Mouse (Mus musculus): Measurements from ENCODE around the gene Slc8b1. TPM values are rescaled to one million over a fixed set of nuclear protein-coding genes. Genes with fewer than 3 reads are reported as not detected.
A peak's percentile ranks its signal among the peaks of the same experiment; 100 is the strongest.

The Slc8b1 gene
- 2.4 and 2.9 TPM in 2 replicates for polyA plus RNA-seq (2015; fragmentation: Nextera tagmentation; extraction: Ambion mirVana)

DNA sequence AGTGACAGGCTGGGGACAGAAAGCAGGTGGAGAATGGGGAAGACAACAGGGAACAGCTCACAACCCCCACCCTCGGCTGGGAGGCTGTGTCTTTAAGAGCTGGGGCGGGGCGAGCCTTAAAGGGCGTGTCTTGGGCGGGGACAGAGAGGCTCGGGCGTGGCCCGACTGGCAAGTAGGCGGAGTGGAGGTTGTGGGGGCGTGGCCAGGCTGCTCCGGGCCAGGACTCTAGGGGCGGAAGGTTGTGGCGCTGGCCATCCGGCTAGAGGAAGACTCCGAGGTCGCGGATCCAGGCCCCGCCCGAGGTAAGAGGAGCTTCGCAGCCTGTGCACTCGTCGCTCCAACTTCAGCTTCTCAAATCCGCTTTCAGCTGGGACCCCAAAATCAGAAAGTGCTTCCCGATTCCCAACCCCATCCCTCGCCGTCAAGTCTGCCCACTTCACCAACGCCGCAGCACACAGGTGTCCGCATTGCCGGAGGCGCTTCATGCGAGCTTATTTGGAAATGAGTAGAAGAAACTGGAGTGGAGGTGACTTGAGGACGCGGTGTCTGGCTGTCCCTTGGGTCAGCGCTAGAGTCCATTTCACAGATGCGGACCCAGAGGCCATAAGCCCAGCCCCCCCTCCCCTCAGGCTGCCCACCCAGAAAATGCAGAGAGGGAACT is at the start of gene Slc8b1:
TSS of gene Slc8b1 (plus strand) at position 187 of the 661 bp plus-strand sequence.
- Histone ChIP-seq H3K9ac (peak within 1 kb of the TSS; percentile 40), H3K9me3 (no peaks in the 10 kb centered on the region), H3K4me2 (peak within 1 kb of the TSS; percentile 88), H3K27me3 (peaks cover 6% of the 10 kb centered on the region), H3K4me1 (replicated peaks) (peaks cover 35% of the 10 kb centered on the region), H3K27ac (replicated peaks) (no peak within 1 kb of the TSS), H3K36me3 (no peaks in the 10 kb centered on the region), H3K4me3 (peak within 1 kb of the TSS; percentile 47)
- WGBS, result under 1% methylated on average over 36 of the region's 36 CpGs
- ATAC-seq (ENCODE audit: low FRiP score, low read depth), result peak; percentile 84

DNA sequence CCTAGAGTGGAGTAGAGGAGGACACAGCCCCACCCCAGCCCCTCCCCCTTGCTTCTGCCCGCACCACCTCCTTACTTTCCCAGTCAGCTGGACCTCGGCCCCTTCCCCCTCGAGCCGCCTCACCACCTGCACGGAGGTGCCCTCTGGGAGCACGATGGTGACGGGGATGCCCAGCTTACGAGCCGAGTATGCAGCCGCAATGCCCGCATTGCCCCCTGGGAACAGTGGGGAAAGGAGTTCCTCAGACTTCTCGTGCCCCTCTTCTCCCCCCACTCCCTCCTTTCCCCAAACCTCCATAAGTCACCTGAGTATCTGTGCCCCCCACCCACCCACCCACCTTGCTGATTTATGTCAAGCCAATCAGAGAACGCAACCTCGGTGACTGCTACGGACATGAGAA is 49.1 kb upstream of the Slc8b1 start:
- 74% methylated on average over 15 of the region's 15 CpGs for WGBS
- H3K4me3 ChIP-seq, result no peak overlapping the region
- H3K4me2 ChIP-seq, result no peak overlapping the region
- no peak for ATAC-seq (ENCODE audit: low FRiP score, low read depth)
- H3K36me3 ChIP-seq, result no peaks in the 10 kb centered on the region
- no peaks in the 10 kb centered on the region for H3K27me3 ChIP-seq
- no peaks in the 10 kb centered on the region for H3K9me3 ChIP-seq
- 0 out of 2 replicates have a peak, but pooled peaks cover 3% of the 10 kb centered on the region for H3K4me1 ChIP-seq (replicated peaks)
- no peak overlapping the region for H3K27ac ChIP-seq (replicated peaks)
- H3K9ac ChIP-seq, result no peak overlapping the region

DNA sequence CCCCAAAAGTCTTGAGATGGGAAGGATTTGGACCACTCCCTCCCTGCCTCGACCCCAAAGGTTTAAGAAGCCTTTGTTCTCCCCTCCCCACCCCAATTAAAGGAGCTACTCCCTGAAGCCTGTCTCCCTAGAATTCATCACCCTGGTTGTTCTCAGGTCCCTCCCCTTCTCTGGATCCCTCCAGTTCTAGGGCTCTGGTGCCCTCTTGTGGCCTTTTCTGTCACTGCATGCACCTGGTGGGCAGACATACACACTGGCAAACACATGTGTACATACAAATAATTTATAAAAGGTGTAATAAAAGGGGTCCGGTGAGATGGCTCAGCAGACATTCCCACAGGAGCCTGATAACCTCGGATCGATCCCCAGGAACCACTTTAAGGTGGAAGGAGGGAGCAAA is 46.6 kb upstream of the Slc8b1 start:
- Histone ChIP-seq H3K9ac (no peak overlapping the region), H3K36me3 (no peaks in the 10 kb centered on the region), H3K27ac (replicated peaks) (no peak overlapping the region), H3K4me3 (no peak overlapping the region), H3K27me3 (no peaks in the 10 kb centered on the region), H3K4me1 (replicated peaks) (0 out of 2 replicates have a peak, but pooled peaks cover 3% of the 10 kb centered on the region), H3K9me3 (no peaks in the 10 kb centered on the region), H3K4me2 (no peak overlapping the region)
- 78% methylated on average over 4 of the region's 4 CpGs for WGBS
- ATAC-seq (ENCODE audit: low FRiP score, low read depth), result no peak

DNA sequence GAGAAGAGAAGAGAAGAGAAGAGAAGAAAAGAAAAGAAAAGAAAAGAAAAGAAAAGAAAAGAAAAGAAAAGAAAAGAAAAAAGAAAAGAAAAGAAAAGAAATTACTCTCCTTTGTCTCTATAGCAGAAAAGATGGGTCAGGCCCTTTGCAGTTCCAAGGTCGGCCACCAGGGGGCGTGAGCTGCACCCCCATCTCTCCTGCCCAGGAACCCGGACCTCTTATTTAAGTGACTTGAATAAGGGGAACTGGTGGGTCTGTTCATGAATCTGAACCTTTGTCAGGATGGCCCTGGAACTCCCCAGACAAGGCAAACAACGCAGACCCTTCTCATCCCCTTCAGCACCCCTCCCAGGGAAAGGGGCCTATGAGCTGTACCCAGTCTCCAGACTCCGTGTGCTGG is 45.9 kb upstream of the Slc8b1 start:
- Histone ChIP-seq H3K9me3 (no peaks in the 10 kb centered on the region), H3K27me3 (no peaks in the 10 kb centered on the region), H3K4me1 (replicated peaks) (0 out of 2 replicates have a peak, but pooled peaks cover 3% of the 10 kb centered on the region), H3K4me2 (no peak overlapping the region), H3K36me3 (no peaks in the 10 kb centered on the region), H3K9ac (no peak overlapping the region), H3K27ac (replicated peaks) (no peak overlapping the region), H3K4me3 (no peak overlapping the region)
- 38% methylated on average over 5 of the region's 5 CpGs for WGBS
- ATAC-seq (ENCODE audit: low FRiP score, low read depth), result no peak

DNA sequence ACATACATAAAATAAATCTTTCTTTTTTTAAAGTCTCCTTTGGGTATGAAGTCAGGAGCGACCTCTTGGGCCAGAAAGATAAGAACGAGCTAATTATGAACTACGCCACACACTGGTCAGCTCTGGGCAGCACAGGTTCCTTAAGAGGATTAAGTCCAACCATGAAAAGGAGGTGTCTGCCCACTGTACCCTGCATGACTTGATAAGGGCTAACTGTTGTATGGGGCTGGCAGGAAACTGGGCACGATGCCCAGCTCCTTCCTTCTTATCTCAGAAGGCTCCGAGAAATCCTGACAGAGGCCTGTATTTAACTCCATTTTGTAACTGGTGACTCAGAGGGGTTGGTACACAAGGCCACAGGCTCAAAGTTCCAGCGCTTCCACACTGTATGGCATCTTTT is 45.1 kb upstream of the Slc8b1 start:
- Histone ChIP-seq H3K4me3 (no peak overlapping the region), H3K9me3 (no peaks in the 10 kb centered on the region), H3K4me1 (replicated peaks) (0 out of 2 replicates have a peak, but pooled peaks cover 3% of the 10 kb centered on the region), H3K27me3 (no peaks in the 10 kb centered on the region), H3K9ac (no peak overlapping the region), H3K36me3 (no peaks in the 10 kb centered on the region), H3K27ac (replicated peaks) (no peak overlapping the region), H3K4me2 (no peak overlapping the region)
- ATAC-seq (ENCODE audit: low FRiP score, low read depth), result no peak
- WGBS, result 82% methylated on average over 6 of the region's 6 CpGs

DNA sequence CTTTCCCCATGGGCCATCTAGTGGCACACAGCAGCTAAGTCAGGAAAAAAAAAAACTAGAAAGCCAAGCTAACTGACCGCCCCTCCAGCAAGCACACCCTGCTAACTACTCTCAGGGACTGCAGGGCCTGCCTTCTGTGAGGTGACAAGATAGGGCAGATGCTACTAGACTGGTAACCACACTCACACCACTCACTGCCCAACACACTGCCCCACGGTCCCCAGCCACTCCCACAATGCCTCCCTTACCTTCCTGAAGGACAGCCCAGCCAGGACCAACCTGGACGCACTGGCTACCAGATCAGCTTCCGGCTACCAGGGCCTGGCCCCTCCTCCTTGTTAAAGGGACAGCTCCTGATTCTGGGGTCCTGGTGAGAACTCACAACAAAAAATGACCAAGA is 43.9 kb upstream of the Slc8b1 start:
- Histone ChIP-seq H3K9me3 (no peaks in the 10 kb centered on the region), H3K27me3 (no peaks in the 10 kb centered on the region), H3K36me3 (no peaks in the 10 kb centered on the region), H3K4me1 (replicated peaks) (0 out of 2 replicates have a peak, but pooled peaks cover 3% of the 10 kb centered on the region), H3K4me2 (peak overlapping the region; percentile 43), H3K4me3 (peak overlapping the region; percentile 32), H3K27ac (replicated peaks) (no peak overlapping the region), H3K9ac (peak overlapping the region; percentile 19; the same call in 1 of the 2 replicates)
- 10% methylated on average over 4 of the region's 4 CpGs for WGBS
- no peak for ATAC-seq (ENCODE audit: low FRiP score, low read depth)

DNA sequence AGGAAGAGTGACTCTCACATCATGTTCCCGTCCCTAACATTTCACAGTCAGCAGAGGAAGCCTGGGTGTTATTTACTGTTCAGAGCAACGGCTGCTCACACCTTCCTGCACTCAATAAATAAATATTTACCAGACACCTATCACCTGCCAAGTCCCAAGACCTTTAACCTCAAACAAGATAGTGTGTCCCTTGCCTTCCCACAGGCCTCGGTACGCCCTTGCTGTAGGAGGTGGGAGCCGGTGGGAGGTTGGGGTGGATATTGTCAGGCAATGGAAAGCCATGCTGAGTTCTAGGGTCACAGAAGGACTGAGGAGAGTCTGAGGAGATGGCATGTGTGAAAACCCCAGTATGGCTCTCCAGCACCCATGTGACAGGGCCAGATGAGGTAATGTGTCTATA is 42.6 kb upstream of the Slc8b1 start:
- 90% methylated on average over 5 of the region's 5 CpGs for WGBS

DNA sequence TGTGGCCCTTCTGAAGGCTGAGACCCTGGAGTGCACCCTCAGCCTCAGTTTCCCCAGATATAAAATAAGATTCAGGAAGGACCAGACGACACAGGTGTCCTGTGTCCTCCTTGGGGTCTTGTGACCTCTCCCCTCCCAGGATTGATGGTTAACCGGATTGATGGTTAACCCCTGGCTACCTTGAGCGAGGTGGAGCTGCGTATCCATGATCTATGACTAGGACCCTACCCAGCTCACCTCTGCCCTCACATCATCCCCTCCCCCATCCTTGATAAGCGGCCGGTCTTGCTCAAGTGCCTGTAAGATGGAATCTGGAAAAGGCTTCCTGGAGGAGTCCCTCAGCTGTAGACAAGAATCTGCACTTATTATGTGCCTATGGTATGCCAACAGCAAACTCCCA is 42.1 kb upstream of the Slc8b1 start:
- no peaks in the 10 kb centered on the region for H3K9me3 ChIP-seq
- ATAC-seq (ENCODE audit: low FRiP score, low read depth), result no peak
- H3K27ac ChIP-seq (replicated peaks), result no peak overlapping the region
- no peaks in the 10 kb centered on the region for H3K36me3 ChIP-seq
- H3K4me1 ChIP-seq (replicated peaks), result 0 out of 2 replicates have a peak, but pooled peaks cover 3% of the 10 kb centered on the region
- no peak overlapping the region for H3K9ac ChIP-seq
- H3K4me2 ChIP-seq, result no peak overlapping the region
- H3K4me3 ChIP-seq, result no peak overlapping the region
- no peaks in the 10 kb centered on the region for H3K27me3 ChIP-seq
- WGBS, result 88% methylated on average over 6 of the region's 6 CpGs

More for the DNA sequence above, 42.6 kb upstream of the Slc8b1 start:
- no peak for ATAC-seq (ENCODE audit: low FRiP score, low read depth)
- no peaks in the 10 kb centered on the region for H3K9me3 ChIP-seq
- H3K4me2 ChIP-seq, result no peak overlapping the region
- H3K36me3 ChIP-seq, result no peaks in the 10 kb centered on the region
- H3K9ac ChIP-seq, result no peak overlapping the region
- no peaks in the 10 kb centered on the region for H3K27me3 ChIP-seq
- H3K27ac ChIP-seq (replicated peaks), result no peak overlapping the region
- no peak overlapping the region for H3K4me3 ChIP-seq
- 0 out of 2 replicates have a peak, but pooled peaks cover 3% of the 10 kb centered on the region for H3K4me1 ChIP-seq (replicated peaks)

DNA sequence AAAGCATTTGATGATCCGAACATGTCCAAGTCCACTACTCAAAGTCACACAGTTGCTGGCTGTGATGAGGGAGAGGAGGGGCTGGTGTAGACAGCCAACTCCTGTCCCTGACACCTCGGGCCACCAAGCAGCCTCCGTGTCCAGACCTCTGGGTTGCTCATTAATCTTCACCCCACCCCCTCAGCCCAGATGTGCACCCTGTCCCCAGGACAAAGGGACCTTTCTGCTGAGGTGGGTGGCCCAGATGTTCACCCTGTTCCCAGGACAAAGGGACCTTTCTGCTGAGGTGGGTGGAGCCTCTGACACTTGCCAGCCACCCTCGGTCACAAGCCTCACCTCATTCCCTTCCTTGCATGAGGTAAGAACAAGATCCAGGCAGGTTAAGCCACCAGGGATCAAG is 39.4 kb upstream of the Slc8b1 start:
- no peaks in the 10 kb centered on the region for H3K9me3 ChIP-seq

DNA sequence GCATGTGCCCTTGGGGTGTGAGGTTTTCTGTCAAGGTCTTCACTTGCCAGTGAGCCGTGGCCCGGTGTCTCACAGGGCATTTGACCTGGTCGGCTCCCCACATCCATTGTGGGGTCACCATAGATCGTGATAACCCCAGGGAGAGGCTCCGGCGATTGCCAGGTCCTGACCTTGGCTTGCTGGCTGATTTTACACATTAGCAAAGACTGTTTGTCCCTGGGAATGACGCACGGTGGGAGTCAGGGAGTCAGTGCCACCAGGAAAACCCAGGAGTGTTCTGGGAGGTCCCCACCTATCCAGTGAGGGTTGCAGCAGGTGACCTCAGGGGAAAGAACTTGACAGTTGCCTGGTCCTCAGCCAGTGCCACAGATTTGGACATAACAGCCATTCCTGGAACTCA is 38.2 kb upstream of the Slc8b1 start, which contains the start of gene Sdsl:
TSS of gene Sdsl (minus strand) at position 41 of the 400 bp plus-strand sequence.
- no peak for ATAC-seq (ENCODE audit: low FRiP score, low read depth)
- H3K9ac ChIP-seq, result no peak within 1 kb of the TSS
- 0 out of 2 replicates have a peak, but pooled peaks cover 3% of the 10 kb centered on the region for H3K27me3 ChIP-seq
- H3K4me3 ChIP-seq, result no peak within 1 kb of the TSS
- no peak within 1 kb of the TSS for H3K4me2 ChIP-seq
- H3K27ac ChIP-seq (replicated peaks), result no peak within 1 kb of the TSS
- 83% methylated on average over 8 of the region's 8 CpGs for WGBS
- no peaks in the 10 kb centered on the region for H3K36me3 ChIP-seq
- no peaks in the 10 kb centered on the region for H3K4me1 ChIP-seq (replicated peaks)
- no peaks in the 10 kb centered on the region for H3K9me3 ChIP-seq

More for the DNA sequence above, 39.4 kb upstream of the Slc8b1 start:
- Histone ChIP-seq H3K27ac (replicated peaks) (no peak overlapping the region), H3K4me3 (no peak overlapping the region), H3K27me3 (0 out of 2 replicates have a peak, but pooled peaks cover 3% of the 10 kb centered on the region), H3K4me2 (no peak overlapping the region), H3K4me1 (replicated peaks) (0 out of 2 replicates have a peak, but pooled peaks cover 3% of the 10 kb centered on the region), H3K9ac (no peak overlapping the region), H3K36me3 (no peaks in the 10 kb centered on the region)
- WGBS, result 47% methylated on average over 4 of the region's 4 CpGs
- ATAC-seq (ENCODE audit: low FRiP score, low read depth), result no peak

DNA sequence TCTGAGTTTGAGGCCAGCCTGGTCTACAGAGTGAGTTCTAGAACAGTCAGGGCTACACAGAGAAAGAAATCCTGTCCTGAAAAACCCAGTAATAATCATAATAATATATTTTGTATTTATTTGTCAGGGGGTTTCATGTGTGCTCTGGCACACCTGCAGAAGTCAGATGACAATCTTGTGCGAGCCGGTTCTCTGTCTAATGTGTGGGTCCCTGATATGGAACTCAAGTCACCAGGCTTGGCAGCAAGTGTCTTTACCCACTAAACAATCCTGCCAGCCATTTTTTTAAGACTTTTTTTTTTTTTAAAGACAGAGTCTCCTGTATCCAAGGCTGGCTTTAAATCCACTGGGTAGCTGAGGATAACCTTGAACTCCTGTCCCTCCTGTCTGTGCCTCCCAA is 37.6 kb upstream of the Slc8b1 start:
- Histone ChIP-seq H3K36me3 (no peaks in the 10 kb centered on the region), H3K4me1 (replicated peaks) (no peaks in the 10 kb centered on the region), H3K27ac (replicated peaks) (no peak overlapping the region), H3K9me3 (no peaks in the 10 kb centered on the region), H3K27me3 (0 out of 2 replicates have a peak, but pooled peaks cover 3% of the 10 kb centered on the region), H3K9ac (no peak overlapping the region), H3K4me2 (no peak overlapping the region), H3K4me3 (no peak overlapping the region)
- ATAC-seq (ENCODE audit: low FRiP score, low read depth), result no peak
- WGBS, result 94% methylated on average over 2 of the region's 2 CpGs

DNA sequence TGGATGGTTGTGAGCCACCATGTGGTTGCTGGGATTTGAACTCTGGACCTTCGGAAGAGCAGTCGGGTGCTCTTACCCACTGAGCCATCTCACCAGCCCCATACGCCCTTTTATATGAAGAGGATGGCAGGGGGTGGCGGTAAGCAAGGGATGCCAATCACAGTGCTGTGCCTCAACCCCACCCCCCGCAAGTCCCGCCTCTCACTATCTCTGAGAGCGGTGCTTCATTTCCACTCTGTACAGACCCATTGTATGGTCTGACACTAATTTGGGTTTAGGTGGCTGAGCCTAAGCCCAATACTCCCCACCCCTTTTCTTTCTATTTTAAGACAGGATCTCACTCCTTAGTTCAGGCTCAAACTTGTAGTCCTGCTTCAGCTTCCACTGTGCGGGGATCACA is 35.1 kb upstream of the Slc8b1 start:
- ATAC-seq (ENCODE audit: low FRiP score, low read depth), result no peak
- Histone ChIP-seq H3K9ac (no peak overlapping the region), H3K9me3 (no peaks in the 10 kb centered on the region), H3K4me3 (no peak overlapping the region), H3K4me1 (replicated peaks) (no peaks in the 10 kb centered on the region), H3K27ac (replicated peaks) (no peak overlapping the region), H3K27me3 (0 out of 2 replicates have a peak, but pooled peaks cover 3% of the 10 kb centered on the region), H3K4me2 (no peak overlapping the region), H3K36me3 (no peaks in the 10 kb centered on the region)
- 54% methylated on average over 8 of the region's 8 CpGs for WGBS

All from hindbrain, embryonic 15.5 days (tissue).